Mouse (Mus musculus): ENCODE data around the gene Primpol. TPM values are rescaled to one million over a fixed set of nuclear protein-coding genes. Genes with fewer than 3 reads are reported as not detected.
A peak's percentile ranks its signal among the peaks of the same experiment; 100 is the strongest.
"Not testable (repeated sequence)": the region's sequence is repeated elsewhere in the genome, so short reads cannot be mapped to it uniquely, and the experiment has no call there.

Gene Primpol
- total RNA-seq, 4 experiments from 2014 or later = 4.5 to 6.3 (median 5.2) TPM

- DNase-seq (ENCODE audit: low spot score in 2 of 2) = no peak
Observed at GRCm38 (mm10) chr8:46603587-46603986, 13.4 kb downstream of the Primpol start.

GRCm38 (mm10) chr8:46600959-46601707 lies 15.9 kb downstream of the Primpol start:
- no peak for DNase-seq (ENCODE audit: low spot score in 2 of 2)

GRCm38 (mm10) chr8:46599314-46599904 lies 17.6 kb downstream of the Primpol start:
- DNase-seq (ENCODE audit: low spot score in 2 of 2) = no peak

GRCm38 (mm10) chr8:46598753-46599152 lies 18.3 kb downstream of the Primpol start:
- DNase-seq (ENCODE audit: low spot score in 2 of 2) = no peak

- DNase-seq (ENCODE audit: low spot score in 2 of 2) = no peak
Observed at GRCm38 (mm10) chr8:46598114-46598513, 18.9 kb downstream of the Primpol start.

- DNase-seq (ENCODE audit: low spot score in 2 of 2) = no peak
Observed at GRCm38 (mm10) chr8:46597411-46597810, 19.6 kb downstream of the Primpol start.

- no peak for DNase-seq (ENCODE audit: low spot score in 2 of 2)
Observed at GRCm38 (mm10) chr8:46596530-46596929, 20.5 kb downstream of the Primpol start.

- no peak for DNase-seq (ENCODE audit: low spot score in 2 of 2)
Observed at GRCm38 (mm10) chr8:46595593-46595992, 21.4 kb downstream of the Primpol start.

- DNase-seq (ENCODE audit: low spot score in 2 of 2) = no peak
Observed at GRCm38 (mm10) chr8:46593772-46594171, 23.2 kb downstream of the Primpol start.

- no peak for DNase-seq (ENCODE audit: low spot score in 2 of 2)
Observed at GRCm38 (mm10) chr8:46593067-46593466, 23.9 kb downstream of the Primpol start.

- no peak for DNase-seq (ENCODE audit: low spot score in 2 of 2)
Observed at GRCm38 (mm10) chr8:46588663-46589062, 28.3 kb downstream of the Primpol start.

GRCm38 (mm10) chr8:46587911-46588310 lies 29.1 kb downstream of the Primpol start:
- no peak for DNase-seq (ENCODE audit: low spot score in 2 of 2)

- no peak for DNase-seq (ENCODE audit: low spot score in 2 of 2)
Observed at GRCm38 (mm10) chr8:46585576-46585975, 31.4 kb downstream of the Primpol start.

GRCm38 (mm10) chr8:46584328-46584727 lies 32.7 kb downstream of the Primpol start:
- not testable (repeated sequence) for DNase-seq (ENCODE audit: low spot score in 2 of 2)

- DNase-seq (ENCODE audit: low spot score in 2 of 2) = no peak
Observed at GRCm38 (mm10) chr8:46578794-46579193, 38.2 kb downstream of the Primpol start.

GRCm38 (mm10) chr8:46573964-46574363 lies 43.0 kb downstream of the Primpol start:
- DNase-seq (ENCODE audit: low spot score in 2 of 2) = no peak

GRCm38 (mm10) chr8:46573446-46573845 lies 43.6 kb downstream of the Primpol start:
- DNase-seq (ENCODE audit: low spot score in 2 of 2) = no peak

- no peak for DNase-seq (ENCODE audit: low spot score in 2 of 2)
Observed at GRCm38 (mm10) chr8:46570673-46571072, 46.3 kb downstream of the Primpol start.

GRCm38 (mm10) chr8:46569659-46570441 lies 47.2 kb downstream of the Primpol start:
- no peak for DNase-seq (ENCODE audit: low spot score in 2 of 2)

- DNase-seq (ENCODE audit: low spot score in 2 of 2) = no peak
Observed at GRCm38 (mm10) chr8:46568942-46569341, 48.1 kb downstream of the Primpol start.

GRCm38 (mm10) chr8:46567946-46568345 lies 49.1 kb downstream of the Primpol start:
- DNase-seq (ENCODE audit: low spot score in 2 of 2) = no peak

- peak; percentile 61 to 88 for DNase-seq (ENCODE audit: low spot score in 2 of 2)
Observed at GRCm38 (mm10) chr8:46566914-46567529, 50.0 kb downstream of the Primpol start.

Data from left cerebral cortex, adult 8-10 months (tissue).